Mouse (Mus musculus): ENCODE data around the gene Apoa1.

Gene Apoa1

GRCm38 (mm10) chr9:46228491-46228890 is at the start of gene Apoa1:
Apoa1 (plus strand) TSS chr9:46228580.
- DNase-seq (ENCODE audit: low read depth, low spot score), result peak; percentile 35

GRCm38 (mm10) chr9:46178595-46178994 is 49.8 kb upstream of the Apoa1 start:
- no peak for DNase-seq (ENCODE audit: low read depth, low spot score)

GRCm38 (mm10) chr9:46181297-46181696 is 47.1 kb upstream of the Apoa1 start:
- DNase-seq (ENCODE audit: low read depth, low spot score), result no peak

GRCm38 (mm10) chr9:46184542-46184941 is 43.8 kb upstream of the Apoa1 start:
- DNase-seq (ENCODE audit: low read depth, low spot score), result no peak

- DNase-seq (ENCODE audit: low read depth, low spot score), result peak; percentile 63
Measured at GRCm38 (mm10) chr9:46185191-46185590, 43.2 kb upstream of the Apoa1 start.

- no peak for DNase-seq (ENCODE audit: low read depth, low spot score)
Measured at GRCm38 (mm10) chr9:46186387-46186786, 42.0 kb upstream of the Apoa1 start.

- no peak for DNase-seq (ENCODE audit: low read depth, low spot score)
Measured at GRCm38 (mm10) chr9:46188370-46188769, 40.0 kb upstream of the Apoa1 start.

GRCm38 (mm10) chr9:46188956-46189355 is 39.4 kb upstream of the Apoa1 start:
- no peak for DNase-seq (ENCODE audit: low read depth, low spot score)

GRCm38 (mm10) chr9:46189381-46189780 is 39.0 kb upstream of the Apoa1 start:
- no peak for DNase-seq (ENCODE audit: low read depth, low spot score)

- no peak for DNase-seq (ENCODE audit: low read depth, low spot score)
Measured at GRCm38 (mm10) chr9:46191234-46191633, 37.1 kb upstream of the Apoa1 start.

- peak; percentile 36 for DNase-seq (ENCODE audit: low read depth, low spot score)
Measured at GRCm38 (mm10) chr9:46191644-46192043, 36.7 kb upstream of the Apoa1 start.

- DNase-seq (ENCODE audit: low read depth, low spot score), result no peak
Measured at GRCm38 (mm10) chr9:46192642-46193041, 35.7 kb upstream of the Apoa1 start.

- no peak for DNase-seq (ENCODE audit: low read depth, low spot score)
Measured at GRCm38 (mm10) chr9:46194809-46195208, 33.6 kb upstream of the Apoa1 start.

- no peak for DNase-seq (ENCODE audit: low read depth, low spot score)
Measured at GRCm38 (mm10) chr9:46196699-46197169, 31.6 kb upstream of the Apoa1 start.

GRCm38 (mm10) chr9:46198461-46198860 is 29.9 kb upstream of the Apoa1 start:
- DNase-seq (ENCODE audit: low read depth, low spot score), result no peak

GRCm38 (mm10) chr9:46198936-46199335 is 29.4 kb upstream of the Apoa1 start:
- no peak for DNase-seq (ENCODE audit: low read depth, low spot score)

GRCm38 (mm10) chr9:46199609-46200008 is 28.8 kb upstream of the Apoa1 start:
- no peak for DNase-seq (ENCODE audit: low read depth, low spot score)

GRCm38 (mm10) chr9:46206834-46207500 is 21.4 kb upstream of the Apoa1 start:
- no peak for DNase-seq (ENCODE audit: low read depth, low spot score)

- DNase-seq (ENCODE audit: low read depth, low spot score), result no peak
Measured at GRCm38 (mm10) chr9:46207501-46207869, 20.9 kb upstream of the Apoa1 start.

GRCm38 (mm10) chr9:46208401-46208974 is 19.9 kb upstream of the Apoa1 start:
- no peak for DNase-seq (ENCODE audit: low read depth, low spot score)

- DNase-seq (ENCODE audit: low read depth, low spot score), result no peak
Measured at GRCm38 (mm10) chr9:46210473-46210872, 17.9 kb upstream of the Apoa1 start.

- no peak for DNase-seq (ENCODE audit: low read depth, low spot score)
Measured at GRCm38 (mm10) chr9:46214276-46214675, 14.1 kb upstream of the Apoa1 start.

- no peak for DNase-seq (ENCODE audit: low read depth, low spot score)
Measured at GRCm38 (mm10) chr9:46214946-46215337, 13.4 kb upstream of the Apoa1 start.
